Mouse (Mus musculus) brain, embryonic 14.5 days (tissue): ENCODE data around the gene Rb1.

Source experiments
- CTCF ChIP-seq: fragments of 200-500 bp; IDR thresholded peaks from 2 replicates; pipeline ENCODE4 v1.5.1; 2012; ENCODE audit warnings: inconsistent platforms, mild to moderate bottlenecking, moderate library complexity, borderline replicate concordance; ENCODE audit not compliant: insufficient read depth, insufficient read length; ENCODE audit errors: extremely low read depth
- POLR2A ChIP-seq: fragments of 200-500 bp; IDR thresholded peaks from 2 replicates; pipeline ENCODE4 v1.6.1; 2012; ENCODE audit warnings: mild to moderate bottlenecking, inconsistent platforms, borderline replicate concordance; ENCODE audit not compliant: poor library complexity, insufficient read depth, insufficient read length, severe bottlenecking; ENCODE audit errors: extremely low read depth

DNA sequence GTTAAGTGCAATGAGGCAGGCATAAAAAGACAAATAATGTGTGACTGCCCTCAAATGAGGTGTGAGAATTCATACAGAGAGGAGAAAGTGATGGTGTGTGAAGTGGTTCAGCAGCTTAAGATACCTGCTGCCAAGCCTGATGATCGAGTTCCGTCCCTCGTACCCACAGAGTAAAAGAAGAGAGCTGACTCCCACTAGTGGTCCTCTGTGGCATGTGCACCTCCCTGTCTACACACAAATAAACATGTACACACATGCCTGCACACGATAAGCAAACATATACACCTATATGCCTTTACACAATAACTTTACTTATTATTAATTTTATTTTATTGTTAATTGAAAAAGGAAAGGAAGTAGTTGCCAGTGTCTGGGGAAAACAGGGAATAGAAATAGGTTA, 20.0 kb upstream of the Rb1 start:
- TF ChIP-seq CTCF (peak; percentile 11; the same call in 1 of the 2 replicates), POLR2A (no peak)
